Mouse (Mus musculus) limb, embryonic 14.5 days (tissue): ENCODE results near the gene Gm21103. TPM values are rescaled to one million over a fixed set of nuclear protein-coding genes. Genes with fewer than 3 reads are reported as not detected.
"Not testable (repeated sequence)": the region's sequence is repeated elsewhere in the genome, so short reads cannot be mapped to it uniquely, and the experiment has no call there.

ENCODE experiments used
- ATAC-seq: fragments of 200-750 bp; cut with Nextera tagmentation; 2 replicates; pipeline ENCODE4 v1.8.0; 2017; ENCODE audit warnings: low read depth, moderate number of reproducible peaks, moderate TSS enrichment; ENCODE audit not compliant: low FRiP score
- DNase-seq: peaks from one replicate; pipeline ENCODE4 v3.0.0-alpha.2; 2015; ENCODE audit warnings: low spot score
- H3K27ac ChIP-seq: fragments of 300-500 bp; sonication (generic); replicated peaks from 2 replicates; pipeline ENCODE4 v1.5.1; 2014; ENCODE audit warnings: low read depth, mild to moderate bottlenecking, low read length, moderate library complexity, mixed read lengths
- H3K27me3 ChIP-seq: fragments of 300-500 bp; sonication (generic); 2 replicates; pipeline ENCODE4 v1.6.1; 2014; ENCODE audit warnings: low read length, mixed read lengths; ENCODE audit not compliant: control insufficient read depth, insufficient read depth
- H3K36me3 ChIP-seq: fragments of 300-500 bp; sonication (generic); 2 replicates; pipeline ENCODE4 v1.6.1; 2014; ENCODE audit warnings: mild to moderate bottlenecking, low read length, moderate library complexity, mixed read lengths; ENCODE audit not compliant: control insufficient read depth, insufficient read depth
- H3K4me1 ChIP-seq: fragments of 300-500 bp; sonication (generic); 2 replicates; pipeline ENCODE4 v1.6.1; 2014; ENCODE audit warnings: antibody characterized with exemption, low read length, mixed read lengths; ENCODE audit not compliant: control insufficient read depth, insufficient read depth
- H3K4me2 ChIP-seq: fragments of 300-500 bp; sonication (generic); replicated peaks from 2 replicates; pipeline ENCODE4 v1.6.1; 2014; ENCODE audit warnings: low read depth, mild to moderate bottlenecking, low read length, moderate library complexity; ENCODE audit not compliant: severe bottlenecking
- H3K4me3 ChIP-seq: fragments of 300-500 bp; sonication (generic); replicated peaks from 2 replicates; pipeline ENCODE4 v1.5.1; 2014; ENCODE audit warnings: low read length
- H3K9ac ChIP-seq: fragments of 300-500 bp; sonication (generic); 2 replicates; pipeline ENCODE4 v1.6.1; 2014; ENCODE audit warnings: mild to moderate bottlenecking, low read depth, low read length, moderate library complexity; ENCODE audit not compliant: severe bottlenecking
- H3K9me3 ChIP-seq: fragments of 300-500 bp; sonication (generic); 2 replicates; pipeline ENCODE4 v1.6.1; 2016; ENCODE audit warnings: low read length; ENCODE audit not compliant: control insufficient read depth
- WGBS: fragments of 180-500 bp; shearing (Covaris S2); extraction: QIAGEN DNeasy Blood & Tissue Kit; methylation state at CpG from one replicate; pipeline ENCODE4 v1.1.7; 2014; 5-methylcytosine and 5-hydroxymethylcytosine counted together
- polyA plus RNA-seq, 2 experiments: library from polyadenylated mRNA; depleted of rRNA in 1 of 2; stranded (reverse) in 1 of 2; unstranded in 1 of 2; fragments of >200 nt; fragmentation: Nextera tagmentation in 1 of 2; extraction: Ambion mirVana in 1 of 2; gene quantifications; 2 replicates each; pipeline versions ENCODE4 v1.2.1 to v1.2.3; 2012 to 2014

Gene Gm21103
- polyA plus RNA-seq (2012; rRNA removed) (not detected in 2 replicates), polyA plus RNA-seq (2014; fragmentation: Nextera tagmentation; extraction: Ambion mirVana) (not detected in 2 replicates)

- not testable (repeated sequence) for H3K4me2 ChIP-seq, ATAC-seq, H3K9me3 ChIP-seq, H3K4me1 ChIP-seq, H3K4me3 ChIP-seq, H3K27ac ChIP-seq, H3K36me3 ChIP-seq, DNase-seq, H3K9ac ChIP-seq, H3K27me3 ChIP-seq
- 84% methylated on average over 2 of the region's 2 CpGs for WGBS
Observed at GRCm38 (mm10) chr14:6304743-6305142, at the start of gene Gm21103. Gm21103 (minus strand) TSS chr14:6304843.

GRCm38 (mm10) chr14:6343578-6343977 is 38.9 kb upstream of the Gm21103 start, which contains the start of gene Gm3618:
Gm3618 (minus strand) TSS chr14:6343678.
- not testable (repeated sequence) for H3K4me1 ChIP-seq, H3K9ac ChIP-seq, H3K36me3 ChIP-seq, H3K27ac ChIP-seq, ATAC-seq, H3K4me2 ChIP-seq, H3K4me3 ChIP-seq, H3K27me3 ChIP-seq, DNase-seq, H3K9me3 ChIP-seq
- WGBS, result no CpG with 5 or more reads among the region's 10 CpGs

- not testable (repeated sequence) for H3K27me3 ChIP-seq, H3K36me3 ChIP-seq, H3K9me3 ChIP-seq, H3K27ac ChIP-seq, H3K4me1 ChIP-seq, ATAC-seq
- peak within 1 kb of the TSS; percentile 57 for H3K4me2 ChIP-seq
- peak; percentile 2 for DNase-seq
- H3K4me3 ChIP-seq, result peak within 1 kb of the TSS; percentile 38
- 1% methylated on average over 25 of the region's 57 CpGs for WGBS
- peak within 1 kb of the TSS; percentile 40; the same call in 1 of the 2 replicates for H3K9ac ChIP-seq
Observed at GRCm38 (mm10) chr14:6286931-6287715, 17.5 kb downstream of the Gm21103 start, which contains the start of gene Gm3411. Gm3411 (minus strand) TSS chr14:6287250.

Other genes starting within 250 kb of the Gm21103 start
- not detected in 2 replicates for gene Gm6337, start 246.6 kb downstream of the Gm21103 start, polyA plus RNA-seq (2012; rRNA removed)
- gene Gm6337, start 246.6 kb downstream of the Gm21103 start, polyA plus RNA-seq (2014; fragmentation: Nextera tagmentation; extraction: Ambion mirVana), result not detected in 2 replicates
- gene Gm8206, start 210.9 kb downstream of the Gm21103 start, polyA plus RNA-seq (2012; rRNA removed), result 1.4 and 2.1 TPM in 2 replicates
- 0.90 and 1.4 TPM in 2 replicates for gene Gm8206, start 210.9 kb downstream of the Gm21103 start, polyA plus RNA-seq (2014; fragmentation: Nextera tagmentation; extraction: Ambion mirVana)
- gene Gm3468, start 196.2 kb downstream of the Gm21103 start, polyA plus RNA-seq (2012; rRNA removed), result 4.0 and 4.2 TPM in 2 replicates
- gene Gm3468, start 196.2 kb downstream of the Gm21103 start, polyA plus RNA-seq (2014; fragmentation: Nextera tagmentation; extraction: Ambion mirVana), result 1.3 and 1.4 TPM in 2 replicates
- not detected in 2 replicates for gene Gm3476, start 179.0 kb downstream of the Gm21103 start, polyA plus RNA-seq (2012; rRNA removed)
- not detected in 2 replicates for gene Gm3476, start 179.0 kb downstream of the Gm21103 start, polyA plus RNA-seq (2014; fragmentation: Nextera tagmentation; extraction: Ambion mirVana)
- not detected in 2 replicates for gene Gm21560, start 85.6 kb downstream of the Gm21103 start, polyA plus RNA-seq (2012; rRNA removed)
- not detected in 2 replicates for gene Gm21560, start 85.6 kb downstream of the Gm21103 start, polyA plus RNA-seq (2014; fragmentation: Nextera tagmentation; extraction: Ambion mirVana)
- 0.27 and 0.44 TPM in 2 replicates for gene Gm3411, start 17.6 kb downstream of the Gm21103 start, polyA plus RNA-seq (2012; rRNA removed)
- 0.51 and 0.76 TPM in 2 replicates for gene Gm3411, start 17.6 kb downstream of the Gm21103 start, polyA plus RNA-seq (2014; fragmentation: Nextera tagmentation; extraction: Ambion mirVana)
- not detected in 2 replicates for gene Gm3618, start 38.8 kb upstream of the Gm21103 start, polyA plus RNA-seq (2012; rRNA removed)
- gene Gm3618, start 38.8 kb upstream of the Gm21103 start, polyA plus RNA-seq (2014; fragmentation: Nextera tagmentation; extraction: Ambion mirVana), result not detected in 2 replicates
- not detected in 2 replicates for gene Gm16440, start 85.5 kb upstream of the Gm21103 start, polyA plus RNA-seq (2012; rRNA removed)
- gene Gm16440, start 85.5 kb upstream of the Gm21103 start, polyA plus RNA-seq (2014; fragmentation: Nextera tagmentation; extraction: Ambion mirVana), result not detected in 2 replicates
- gene Gm3591, start 107.6 kb upstream of the Gm21103 start, polyA plus RNA-seq (2012; rRNA removed), result 1.4 and 1.6 TPM in 2 replicates
- gene Gm3591, start 107.6 kb upstream of the Gm21103 start, polyA plus RNA-seq (2014; fragmentation: Nextera tagmentation; extraction: Ambion mirVana), result 0.80 and 0.99 TPM in 2 replicates
- gene Gm3594, start 139.8 kb upstream of the Gm21103 start, polyA plus RNA-seq (2012; rRNA removed), result not detected in 2 replicates
- gene Gm3594, start 139.8 kb upstream of the Gm21103 start, polyA plus RNA-seq (2014; fragmentation: Nextera tagmentation; extraction: Ambion mirVana), result not detected in 2 replicates
- gene Gm8356, start 232.4 kb upstream of the Gm21103 start, polyA plus RNA-seq (2012; rRNA removed), result not detected in 2 replicates
- not detected in 2 replicates for gene Gm8356, start 232.4 kb upstream of the Gm21103 start, polyA plus RNA-seq (2014; fragmentation: Nextera tagmentation; extraction: Ambion mirVana)